Mouse (Mus musculus) adrenal gland, adult (tissue): ENCODE results near the gene Clybl.

Source experiments
- DNase-seq, 2 experiments: peaks; one replicate each; pipeline ENCODE4 v3.0.0; 2022 to 2023; ENCODE audit warnings: low spot score in 1 of 2; ENCODE audit not compliant: inconsistent age in 2 of 2

The Clybl gene

DNA sequence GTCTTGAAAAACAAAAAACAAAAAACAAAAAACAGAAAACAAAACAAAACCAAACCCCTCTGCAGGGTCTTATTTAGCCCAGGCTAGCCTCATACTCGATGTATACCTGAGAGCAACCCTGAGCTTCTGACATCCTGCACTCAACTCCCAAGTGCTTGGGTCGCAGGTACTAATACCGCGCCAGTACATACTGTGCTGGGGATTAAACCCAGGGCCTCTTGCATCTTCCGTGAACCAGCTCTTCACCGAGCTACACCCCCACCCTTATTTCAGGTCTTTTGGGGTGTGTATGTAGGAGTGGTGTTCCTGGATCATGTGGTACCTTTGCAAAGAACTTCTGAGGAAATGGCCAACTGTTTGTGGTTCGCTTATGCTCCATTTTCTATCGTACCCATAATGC lies 13.1 kb downstream of the Clybl start:
- no peak for DNase-seq

- DNase-seq: peak; percentile 37 to 78
Measured at GRCm38 (mm10) chr14:122196851-122197250, 15.3 kb downstream of the Clybl start.

GRCm38 (mm10) chr14:122200247-122200885 lies 18.9 kb downstream of the Clybl start:
- DNase-seq: no peak

GRCm38 (mm10) chr14:122209177-122209576 lies 27.7 kb downstream of the Clybl start:
- peak in 1 of 2 experiments; percentile 45 for DNase-seq

DNA sequence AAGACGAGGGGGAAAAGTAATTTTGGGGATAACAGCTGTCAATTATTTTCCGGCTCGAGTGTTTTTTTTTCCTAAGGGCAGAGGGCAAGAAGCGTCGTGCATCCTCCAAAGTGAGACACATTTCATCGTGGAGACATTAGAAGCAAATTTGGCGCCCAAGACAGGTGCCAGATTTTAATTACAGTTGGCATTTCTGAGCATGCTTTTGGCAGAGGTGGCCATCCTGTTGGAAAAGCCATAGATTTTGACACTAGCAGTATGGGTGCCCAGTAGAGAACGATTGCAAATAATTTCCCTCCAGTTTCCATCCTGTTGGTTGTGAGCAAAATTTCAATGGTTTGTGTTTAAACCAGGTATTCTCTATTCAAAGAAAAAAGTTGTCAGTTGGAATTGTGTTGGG lies 32.1 kb downstream of the Clybl start:
- no peak for DNase-seq

- no peak for DNase-seq
Measured at GRCm38 (mm10) chr14:122214126-122214525, 32.6 kb downstream of the Clybl start.

GRCm38 (mm10) chr14:122217221-122217620 lies 35.7 kb downstream of the Clybl start:
- DNase-seq: no peak

- DNase-seq: no peak
Measured at GRCm38 (mm10) chr14:122222934-122223374, 41.5 kb downstream of the Clybl start.

GRCm38 (mm10) chr14:122223461-122224102 lies 42.1 kb downstream of the Clybl start:
- DNase-seq: peak; percentile 73 to 92

- DNase-seq: no peak
Measured at GRCm38 (mm10) chr14:122224103-122224494, 42.6 kb downstream of the Clybl start.

- DNase-seq: no peak
Measured at GRCm38 (mm10) chr14:122224501-122224928, 43.0 kb downstream of the Clybl start.

DNA sequence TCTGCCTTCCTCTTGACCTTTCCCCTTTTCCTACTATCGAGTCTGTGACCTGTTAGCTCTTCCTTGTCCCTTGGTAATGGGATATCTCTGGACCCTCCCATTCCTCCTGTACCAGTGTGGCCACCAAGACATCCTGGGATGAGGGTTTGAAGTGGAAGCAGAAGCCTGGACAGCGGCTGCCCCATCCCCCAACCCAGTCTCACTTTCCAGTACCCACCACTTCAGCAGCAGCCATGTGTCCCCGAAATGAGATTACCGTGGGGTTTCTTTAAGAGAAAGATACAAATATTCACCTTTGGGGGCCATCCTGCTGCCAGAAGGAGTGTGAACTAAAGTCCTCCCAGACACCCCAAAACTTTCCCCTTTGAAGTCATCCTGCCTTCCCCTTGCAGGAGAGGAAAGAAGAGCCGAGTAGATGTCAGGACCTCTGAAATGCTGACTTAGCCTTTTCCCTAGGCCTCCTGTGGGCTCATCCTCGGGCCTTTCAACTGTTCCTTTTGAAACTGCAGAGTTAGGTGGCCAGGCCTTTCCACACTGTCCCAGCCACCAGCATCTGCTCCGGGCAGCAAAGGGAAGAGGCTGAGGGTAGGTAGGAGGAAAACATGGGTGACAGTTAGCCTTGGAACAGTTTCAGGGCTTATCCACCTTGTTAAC lies 44.1 kb downstream of the Clybl start:
- DNase-seq: no peak

- DNase-seq: no peak
Measured at GRCm38 (mm10) chr14:122226133-122226515, 44.6 kb downstream of the Clybl start.

GRCm38 (mm10) chr14:122226666-122227453 lies 45.4 kb downstream of the Clybl start:
- no peak for DNase-seq

DNA sequence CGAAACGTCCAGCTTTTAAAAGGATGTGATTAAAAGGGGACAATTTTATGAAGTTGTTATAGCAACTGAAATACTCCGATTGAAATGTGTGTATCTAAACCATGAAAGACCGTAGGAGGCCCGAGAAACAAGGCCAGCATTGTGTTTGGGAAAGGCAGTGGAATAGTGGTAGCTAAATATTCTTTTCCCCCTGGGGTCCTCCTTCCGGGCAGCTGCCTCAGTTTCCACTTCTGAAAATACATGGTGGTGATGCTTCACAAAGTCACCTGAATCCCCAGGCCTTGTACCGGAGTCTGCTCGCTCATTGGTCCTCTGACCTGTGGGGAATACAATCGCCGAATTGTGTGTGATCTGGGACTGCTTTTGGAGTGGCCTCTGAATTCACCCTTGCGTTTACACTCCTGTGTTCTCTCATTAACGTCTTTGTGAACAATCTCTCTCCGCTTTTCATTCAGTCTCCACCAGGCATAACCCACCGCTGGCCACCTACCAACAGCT lies 46.0 kb downstream of the Clybl start:
- DNase-seq: no peak

DNA sequence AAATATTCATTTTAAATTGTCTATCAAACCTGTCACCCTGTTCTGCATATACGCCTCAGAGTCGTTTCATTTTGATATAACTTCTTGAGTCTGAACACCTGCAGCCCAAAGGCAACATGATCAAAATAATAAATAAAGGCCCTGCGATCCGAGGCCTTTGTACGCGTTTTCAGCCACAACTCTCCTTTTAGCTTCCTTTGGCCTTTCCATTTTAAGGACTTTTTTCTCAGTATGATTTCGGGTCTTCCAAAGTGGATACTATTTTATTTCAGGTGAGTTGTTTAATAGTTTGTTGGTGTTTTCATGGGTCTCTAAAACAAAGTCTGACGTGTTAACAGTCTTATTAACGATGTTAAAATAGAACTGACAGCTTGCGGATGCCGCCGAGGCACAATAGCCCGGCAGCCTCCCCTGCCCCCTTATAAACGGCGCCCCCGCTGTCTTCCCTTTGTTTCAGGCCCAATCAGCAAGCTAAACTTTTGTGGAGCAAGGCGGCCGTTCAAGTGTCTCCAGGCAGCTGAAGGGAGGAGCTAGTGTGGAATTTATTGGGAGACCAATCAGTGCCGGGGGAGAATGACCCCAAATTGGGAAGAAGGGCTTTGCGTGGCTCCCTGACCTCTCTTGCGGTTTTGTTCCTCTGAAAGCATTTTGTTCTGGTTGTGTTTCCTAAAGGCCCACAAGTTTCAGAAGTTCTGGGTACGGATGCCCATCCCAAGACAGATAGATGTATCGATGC lies 47.5 kb downstream of the Clybl start:
- no peak for DNase-seq

DNA sequence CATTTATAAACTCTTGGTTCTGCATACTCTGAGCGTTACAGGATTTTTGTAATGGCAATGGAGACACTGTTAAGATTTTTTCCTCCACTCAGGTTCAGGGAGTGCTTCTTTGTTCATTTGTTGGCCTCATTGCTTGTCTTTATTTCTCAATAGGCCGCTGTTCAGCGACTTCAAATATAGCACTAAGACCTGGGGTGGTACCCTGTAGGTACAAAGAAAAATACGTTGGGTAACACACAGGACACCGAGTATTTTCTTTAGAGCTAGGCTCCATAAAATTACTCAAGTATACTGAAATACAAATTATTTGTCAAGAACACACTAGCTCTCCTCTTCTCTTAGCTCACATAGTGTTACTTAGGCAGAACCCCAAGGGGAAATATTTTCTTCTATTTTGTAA lies 48.5 kb downstream of the Clybl start:
- DNase-seq: no peak

- no peak for DNase-seq
Measured at GRCm38 (mm10) chr14:122230621-122231025, 49.1 kb downstream of the Clybl start.

DNA sequence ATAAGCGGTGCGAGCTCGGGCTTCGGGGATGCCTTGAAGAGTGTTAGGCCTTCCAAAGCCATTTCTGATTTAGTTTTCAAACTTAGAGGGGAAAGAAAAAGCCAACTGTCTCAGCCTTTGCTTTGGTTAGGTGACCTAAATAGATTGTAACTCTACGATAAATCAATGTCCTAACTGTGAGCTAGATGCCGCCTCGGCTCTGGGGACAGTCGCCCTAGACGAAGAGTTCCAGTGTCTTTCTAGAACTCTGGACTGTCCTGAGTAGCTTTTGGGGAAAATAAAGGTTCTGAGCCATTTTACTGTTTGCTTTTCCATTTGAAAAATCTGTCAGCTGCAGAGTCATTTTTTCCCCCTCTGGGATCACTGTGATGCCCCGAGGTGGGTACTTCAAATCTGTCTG lies 49.6 kb downstream of the Clybl start:
- DNase-seq: no peak

DNA sequence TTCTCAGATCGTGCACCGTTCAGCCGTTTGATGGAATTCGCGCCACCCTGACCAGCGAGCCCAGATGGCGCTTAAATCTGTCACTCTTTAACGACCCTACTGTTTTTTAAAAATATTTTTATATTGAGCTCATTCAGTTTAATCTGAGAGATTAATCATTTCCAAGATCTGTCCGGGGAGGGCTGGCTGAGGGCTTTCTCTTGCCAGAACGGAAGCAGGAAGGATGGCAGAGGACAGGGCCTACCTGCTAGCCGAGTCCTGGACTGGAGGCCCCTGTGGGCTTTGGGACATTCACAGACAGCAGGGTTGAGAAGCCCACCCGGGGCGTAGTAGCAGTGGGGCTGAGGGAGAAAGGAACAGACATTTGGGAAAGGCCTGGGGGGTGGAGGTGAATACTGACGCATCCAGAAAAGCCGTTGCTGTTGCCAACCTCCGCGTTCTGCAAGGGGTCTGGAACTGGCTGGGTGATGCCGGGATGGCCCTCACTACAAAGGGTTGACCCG lies 51.8 kb downstream of the Clybl start:
- no peak for DNase-seq
